Mouse (Mus musculus): ENCODE results near the gene Fxn.

Gene Fxn

DNA sequence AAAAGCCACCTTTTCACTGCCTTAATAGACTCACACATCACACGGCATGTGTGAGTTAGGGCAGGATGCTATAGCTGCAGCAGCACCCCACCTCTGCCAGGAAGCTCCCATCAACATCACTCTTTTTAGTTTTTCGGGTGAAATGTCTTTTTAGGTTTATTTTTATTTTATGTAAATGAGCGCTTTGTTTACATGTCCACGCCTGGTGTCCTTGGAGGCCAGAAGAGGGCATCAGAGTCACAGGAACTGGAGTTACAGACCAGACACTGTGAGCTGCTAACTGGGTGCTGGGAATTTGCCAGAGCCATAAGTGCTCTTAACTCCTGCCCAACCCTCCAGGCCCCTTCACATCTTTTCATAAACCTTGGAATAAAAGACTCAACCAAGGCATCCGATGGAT lies 25.9 kb upstream of the Fxn start:
- in situ Hi-C loops (cut with MboI; ENCODE audit: unreplicated experiment in 2 of 2): loop anchor here in 1 of 2 experiments (10.0 to 25.0 kb wide), 2 partner anchors 308 to 1331 kb away; no protein-coding TSS in a partner anchor

DNA sequence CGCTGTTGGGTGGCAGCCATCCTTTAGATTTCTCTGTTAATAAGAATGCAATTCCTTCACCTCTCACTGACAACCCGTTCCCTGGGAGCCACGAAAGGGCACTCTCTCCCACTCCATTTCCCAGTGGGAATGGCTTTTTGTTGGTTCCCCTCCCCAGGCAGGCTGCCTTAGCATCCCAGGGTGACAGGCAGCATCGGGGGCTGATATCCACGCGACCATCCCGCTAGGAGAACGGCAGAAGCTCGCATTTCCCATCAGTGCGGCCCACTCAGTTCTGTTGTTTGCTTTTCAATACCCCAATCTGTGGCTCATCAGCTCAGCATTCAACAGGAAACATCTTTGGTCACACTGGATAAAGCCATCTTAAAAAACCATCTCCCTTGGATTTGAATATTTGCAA lies 21.8 kb upstream of the Fxn start:
- in situ Hi-C loops (cut with MboI; ENCODE audit: unreplicated experiment in 2 of 2): loop anchor here (5.0 to 25.0 kb wide), 6 partner anchors 255 to 1335 kb away; partner anchors contain the start of gene Pip5k1b (in 2 of the 2)

- in situ Hi-C loops (cut with MboI; ENCODE audit: unreplicated experiment in 2 of 2): loop anchor here (5.0 to 25.0 kb wide), 6 partner anchors 256 to 1336 kb away; partner anchors contain the start of gene Pip5k1b (in 2 of the 2)
Measured at GRCm38 (mm10) chr19:24301768-24302148, 21.4 kb upstream of the Fxn start.

- in situ Hi-C loops (cut with MboI; ENCODE audit: unreplicated experiment in 2 of 2): loop anchor here (5.0 to 25.0 kb wide), 6 partner anchors 256 to 1336 kb away; partner anchors contain the start of gene Pip5k1b (in 2 of the 2)
Measured at GRCm38 (mm10) chr19:24300994-24301767, 20.8 kb upstream of the Fxn start.

DNA sequence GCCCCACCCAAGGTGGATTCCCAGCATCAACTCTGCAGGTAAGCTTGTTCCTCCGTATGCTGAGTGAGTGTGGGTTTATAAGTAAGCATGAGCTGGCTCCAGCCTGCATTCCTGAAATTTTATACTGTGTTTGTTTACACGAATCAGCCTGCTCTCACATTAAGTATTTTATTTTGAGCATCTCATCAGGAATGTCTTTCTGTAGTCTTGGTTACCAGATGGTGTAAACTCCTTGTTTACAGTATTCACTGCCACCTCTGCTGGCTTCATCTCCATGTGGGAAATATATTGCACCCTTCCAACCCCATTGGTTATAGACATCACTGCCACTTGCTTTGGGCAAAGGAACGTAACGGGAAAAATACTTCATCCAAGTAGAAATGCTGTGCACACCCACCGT lies 13.1 kb upstream of the Fxn start:
- in situ Hi-C loops (cut with MboI; ENCODE audit: unreplicated experiment in 2 of 2): no loop called here

DNA sequence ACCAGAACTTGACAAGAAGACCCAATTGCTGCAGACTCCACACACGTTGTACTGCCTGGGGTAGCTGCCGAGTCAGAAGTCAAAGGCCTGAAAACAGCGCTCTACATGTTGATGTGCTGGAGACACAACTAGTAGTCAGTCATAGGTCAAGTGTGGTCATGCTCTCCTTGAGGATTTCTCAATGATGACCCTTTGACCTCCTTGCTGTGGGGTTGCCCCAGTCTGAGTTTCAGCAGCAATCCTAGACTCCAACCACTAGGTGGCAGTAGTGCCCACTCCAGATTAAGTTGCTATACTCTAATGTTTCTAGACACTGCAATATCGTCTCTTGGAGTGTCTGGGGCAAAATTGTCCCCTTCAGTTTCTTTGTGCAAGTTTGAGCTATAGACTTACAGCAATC lies 3.8 kb upstream of the Fxn start:
- in situ Hi-C loops (cut with MboI; ENCODE audit: unreplicated experiment in 2 of 2): no loop called here

DNA sequence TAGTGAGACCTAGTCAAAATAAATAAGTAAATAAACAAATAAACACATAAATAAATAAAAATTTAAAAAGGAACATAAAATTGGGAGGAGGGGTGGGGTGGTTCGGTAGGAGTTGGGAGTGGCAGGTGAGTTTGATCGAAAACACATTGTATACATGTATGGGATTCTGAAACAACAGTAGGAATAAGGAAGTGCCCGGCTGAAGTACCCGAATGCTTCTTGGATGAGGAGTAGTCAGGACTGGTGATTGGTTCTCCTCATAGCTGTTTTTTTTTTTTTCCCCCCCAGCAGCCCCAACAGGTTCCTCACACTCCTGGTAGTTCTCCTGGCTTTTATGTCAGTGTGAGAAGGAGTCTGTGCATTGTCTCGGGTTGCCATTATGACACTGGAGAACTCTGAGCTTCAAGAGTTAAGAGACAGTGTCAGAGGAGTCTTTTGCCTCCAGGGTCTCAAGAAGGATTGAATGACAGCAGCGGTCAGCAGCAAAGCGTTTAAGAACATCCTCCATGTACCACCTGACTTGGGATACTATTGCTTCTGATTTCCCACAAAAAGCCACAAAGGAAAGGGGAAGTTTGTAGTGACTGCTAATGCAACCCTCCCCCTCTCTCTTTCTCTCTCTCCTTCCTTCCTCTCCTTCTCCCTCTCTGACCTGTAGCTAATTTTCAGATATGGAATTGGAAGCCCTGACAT lies 1.0 kb upstream of the Fxn start:
- in situ Hi-C loops (cut with MboI; ENCODE audit: unreplicated experiment in 2 of 2): no loop called here

DNA sequence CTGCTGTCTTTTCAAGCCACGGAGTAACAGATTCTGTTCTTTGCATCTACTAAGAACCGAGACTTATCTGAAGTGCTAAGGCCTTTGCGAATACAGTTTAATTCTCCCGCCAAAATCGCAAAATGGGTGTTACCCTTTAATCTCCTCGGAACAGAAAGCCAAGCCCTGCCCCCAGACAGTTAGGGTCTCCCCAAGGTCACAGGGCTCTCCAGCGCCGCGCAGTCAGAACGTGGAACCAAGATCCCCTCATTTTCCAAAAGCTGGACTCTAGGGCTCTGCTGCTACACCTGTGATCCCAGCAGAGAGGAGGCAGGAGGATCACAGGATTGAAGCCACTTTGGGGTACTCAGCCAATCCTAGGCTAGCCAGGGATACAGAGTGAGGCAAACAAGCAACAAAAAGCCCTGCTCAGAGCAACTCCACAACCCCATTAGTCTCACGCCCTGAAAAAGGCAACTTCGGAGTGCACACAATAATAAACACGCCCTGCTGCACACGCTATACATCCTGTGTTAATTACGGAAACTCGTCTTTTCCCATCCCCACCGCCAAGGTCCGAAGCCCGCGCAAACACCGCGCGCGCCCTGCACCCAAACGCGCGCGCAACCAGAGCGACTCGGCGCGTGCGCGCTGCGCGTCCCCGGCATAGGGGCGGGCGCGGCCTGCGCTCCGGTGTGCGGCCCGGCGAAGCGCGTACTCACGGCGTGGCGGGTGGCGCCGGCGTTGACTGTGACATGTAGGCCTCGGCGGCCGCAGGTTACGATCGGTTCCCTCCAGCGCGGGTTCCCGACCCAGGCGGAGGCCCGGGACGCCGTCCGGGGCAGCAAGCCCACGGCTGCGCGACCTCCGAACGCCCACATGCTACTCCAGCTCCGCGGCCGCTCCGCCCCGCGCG lies 452 bp downstream of the Fxn start:
- in situ Hi-C loops (cut with MboI; ENCODE audit: unreplicated experiment in 2 of 2): loop anchor here in 1 of 2 experiments (10.0 kb wide), 1 partner anchor 595 kb away; the partner anchor contains the start of gene Ptar1

DNA sequence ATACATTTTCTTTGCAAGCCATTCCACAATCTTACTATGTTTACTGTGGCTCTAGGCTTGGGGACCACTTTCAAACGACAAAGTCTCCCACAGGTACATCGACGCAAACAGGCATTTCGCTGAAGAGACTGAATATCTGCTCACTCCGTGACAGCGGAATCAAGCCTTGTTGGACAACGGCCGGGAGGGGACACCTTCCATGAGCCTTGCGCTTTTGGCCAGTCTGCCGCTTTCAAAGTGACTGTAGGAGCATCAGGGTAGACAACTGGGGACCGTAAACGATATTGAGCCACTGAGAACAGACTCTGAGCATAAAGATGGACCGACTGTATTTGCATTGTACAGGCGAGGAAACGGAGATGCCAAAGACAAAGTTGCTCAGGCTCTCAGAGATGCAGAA lies 1.5 kb downstream of the Fxn start:
- in situ Hi-C loops (cut with MboI; ENCODE audit: unreplicated experiment in 2 of 2): loop anchor here in 1 of 2 experiments (10.0 kb wide), 1 partner anchor 594 kb away; the partner anchor contains the start of gene Ptar1

DNA sequence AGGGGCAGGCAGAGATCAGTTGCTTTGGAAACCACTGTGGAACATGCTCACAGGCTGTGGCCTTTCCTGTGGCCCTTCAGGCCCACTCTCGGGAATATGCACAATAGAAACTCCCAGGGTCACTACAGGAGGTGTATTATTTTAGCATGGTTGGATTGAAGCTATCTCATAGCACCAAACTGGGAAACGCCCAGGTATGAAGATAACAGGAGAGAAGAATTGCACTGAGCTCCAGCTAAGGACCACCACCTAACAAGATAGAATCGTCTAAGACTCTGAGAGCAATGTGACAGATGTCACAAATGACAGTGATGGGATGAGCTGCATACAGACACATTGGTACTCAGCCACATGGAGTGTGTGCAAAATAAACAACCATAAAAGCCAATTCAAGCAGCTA lies 6.1 kb downstream of the Fxn start:
- in situ Hi-C loops (cut with MboI; ENCODE audit: unreplicated experiment in 2 of 2): loop anchor here (5.0 to 10.0 kb wide), 2 partner anchors 417 to 589 kb away; partner anchors contain the start of gene Ptar1 (in 1 of the 2)

DNA sequence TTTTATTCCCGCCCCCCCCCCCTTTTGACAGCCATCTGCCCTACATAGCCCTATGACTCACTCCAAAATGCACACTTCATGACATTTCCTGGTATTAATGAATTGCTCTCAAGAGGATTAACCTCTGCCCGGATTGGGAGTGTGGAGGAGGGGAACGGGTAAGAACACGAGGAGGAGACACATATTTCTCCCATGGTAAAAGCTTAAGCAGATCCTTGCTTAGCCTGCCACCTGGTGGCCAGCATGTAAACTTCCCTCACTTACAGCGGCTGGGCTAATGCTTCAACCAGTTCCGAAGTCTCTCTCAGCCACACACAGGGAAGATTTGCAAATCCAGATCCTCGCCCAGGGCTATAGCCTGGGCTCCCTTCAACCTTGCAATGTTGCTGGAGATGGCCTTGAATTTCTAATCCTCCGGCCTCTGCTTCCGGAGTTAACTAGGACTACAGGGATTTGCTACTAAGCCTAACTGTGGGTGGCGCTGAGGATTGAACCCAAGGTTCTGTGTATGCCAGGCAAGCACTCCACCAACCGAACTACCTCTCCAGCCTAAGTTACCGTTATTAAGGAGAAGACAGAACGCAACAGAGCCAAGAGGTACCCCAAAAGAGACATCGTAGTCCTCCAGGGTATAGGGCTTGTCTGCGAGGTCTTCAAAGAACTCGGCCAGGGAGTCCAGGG lies 8.5 kb downstream of the Fxn start:
- in situ Hi-C loops (cut with MboI; ENCODE audit: unreplicated experiment in 2 of 2): loop anchor here (5.0 to 10.0 kb wide), 2 partner anchors 415 to 587 kb away; partner anchors contain the start of gene Ptar1 (in 1 of the 2)

GRCm38 (mm10) chr19:24271326-24271725 lies 9.1 kb downstream of the Fxn start:
- in situ Hi-C loops (cut with MboI; ENCODE audit: unreplicated experiment in 2 of 2): loop anchor here (5.0 to 10.0 kb wide), 2 partner anchors 414 to 587 kb away; partner anchors contain the start of gene Ptar1 (in 1 of the 2)

GRCm38 (mm10) chr19:24268531-24268930 lies 11.9 kb downstream of the Fxn start:
- in situ Hi-C loops (cut with MboI; ENCODE audit: unreplicated experiment in 2 of 2): loop anchor here in 1 of 2 experiments (5.0 kb wide), 1 partner anchor 116 kb away; no protein-coding TSS in a partner anchor

GRCm38 (mm10) chr19:24266046-24266830 lies 14.2 kb downstream of the Fxn start:
- in situ Hi-C loops (cut with MboI; ENCODE audit: unreplicated experiment in 2 of 2): loop anchor here in 1 of 2 experiments (5.0 kb wide), 1 partner anchor 114 kb away; no protein-coding TSS in a partner anchor

GRCm38 (mm10) chr19:24264991-24265390 lies 15.4 kb downstream of the Fxn start:
- in situ Hi-C loops (cut with MboI; ENCODE audit: unreplicated experiment in 2 of 2): loop anchor here (5.0 kb wide), 1 partner anchor 113 kb away; no protein-coding TSS in a partner anchor

GRCm38 (mm10) chr19:24262736-24263135 lies 17.7 kb downstream of the Fxn start:
- in situ Hi-C loops (cut with MboI; ENCODE audit: unreplicated experiment in 2 of 2): loop anchor here in 1 of 2 experiments (5.0 kb wide), 1 partner anchor 110 kb away; no protein-coding TSS in a partner anchor

GRCm38 (mm10) chr19:24259390-24260351 lies 20.7 kb downstream of the Fxn start:
- in situ Hi-C loops (cut with MboI; ENCODE audit: unreplicated experiment in 2 of 2): loop anchor here in 1 of 2 experiments (5.0 kb wide), 1 partner anchor 107 kb away; no protein-coding TSS in a partner anchor
